Mouse (Mus musculus) liver, embryonic 14.5 days (tissue): ENCODE data around the gene Zfp786. TPM values are rescaled to one million over a fixed set of nuclear protein-coding genes. Genes with fewer than 3 reads are reported as not detected.

Experiments
- ATAC-seq: fragments of 200-750 bp; cut with Nextera tagmentation; 2 replicates; pipeline ENCODE4 v1.8.0; 2017; ENCODE audit warnings: moderate number of reproducible peaks, mild to moderate bottlenecking, moderate library complexity; ENCODE audit not compliant: insufficient read depth
- DNase-seq, 3 experiments: peaks; one replicate each; pipeline ENCODE4 v3.0.0-alpha.2; 2012 to 2013; ENCODE audit warnings: low read depth in 3 of 3, low spot score in 3 of 3
- H3K27ac ChIP-seq: fragments of 300-500 bp; sonication (generic); 2 replicates; pipeline ENCODE4 v1.5.1; 2014; ENCODE audit warnings: moderate library complexity, mild to moderate bottlenecking, control low read depth, inconsistent platforms
- H3K27me3 ChIP-seq: fragments of 300-500 bp; sonication (generic); 2 replicates; pipeline ENCODE4 v1.6.1; 2014; ENCODE audit warnings: mild to moderate bottlenecking, low read length, moderate library complexity; ENCODE audit not compliant: control insufficient read depth, insufficient read depth
- H3K36me3 ChIP-seq: fragments of 300-500 bp; sonication (generic); replicated peaks from 2 replicates; pipeline ENCODE4 v1.6.1; 2014; ENCODE audit warnings: low read depth; ENCODE audit not compliant: control insufficient read depth, insufficient read depth
- H3K4me1 ChIP-seq, 2 experiments: fragments of 200-500 bp in 1 of 2; fragments of 300-500 bp in 1 of 2; sonication (generic) in 1 of 2; replicated peaks; 2 replicates each; pipeline ENCODE4 v1.6.1; 2012 to 2014; ENCODE audit warnings: antibody characterized with exemption in 1 of 2, inconsistent platforms in 1 of 2, low read length in 1 of 2; ENCODE audit not compliant: control insufficient read depth in 2 of 2, insufficient read depth in 2 of 2
- H3K4me2 ChIP-seq: fragments of 300-500 bp; sonication (generic); 2 replicates; pipeline ENCODE4 v1.6.1; 2014; ENCODE audit warnings: low read depth, mild to moderate bottlenecking, control low read depth, moderate library complexity
- H3K4me3 ChIP-seq, 2 experiments: fragments of 200-500 bp in 1 of 2; fragments of 300-500 bp in 1 of 2; sonication (generic) in 1 of 2; 2 replicates each; pipeline ENCODE4 v1.5.1; 2012 to 2014; ENCODE audit warnings: low read depth in 2 of 2, low read length in 2 of 2, mild to moderate bottlenecking in 2 of 2, control low read depth in 1 of 2, inconsistent platforms in 1 of 2, moderate library complexity in 1 of 2; ENCODE audit not compliant: insufficient read depth in 1 of 2
- H3K9ac ChIP-seq: fragments of 300-500 bp; sonication (generic); replicated peaks from 2 replicates; pipeline ENCODE4 v1.6.1; 2014; ENCODE audit warnings: mild to moderate bottlenecking, control low read depth, moderate library complexity
- H3K9me3 ChIP-seq: fragments of 300-500 bp; sonication (generic); 2 replicates; pipeline ENCODE4 v1.6.1; 2016; ENCODE audit warnings: low read length, mixed read lengths; ENCODE audit not compliant: control insufficient read depth
- CTCF ChIP-seq: IDR thresholded peaks from 2 replicates; pipeline ENCODE4 v1.5.1; 2016; ENCODE audit warnings: antibody characterized with exemption, low read depth, control low read depth
- EP300 ChIP-seq: IDR thresholded peaks from 2 replicates; pipeline ENCODE4 v1.6.1; 2016; ENCODE audit warnings: antibody characterized with exemption, low read depth
- WGBS: fragments of 180-500 bp; shearing (Covaris S2); extraction: QIAGEN DNeasy Blood & Tissue Kit; methylation state at CpG from one replicate; pipeline ENCODE4 v1.1.7; 2014; ENCODE audit not compliant: insufficient replicate concordance; 5-methylcytosine and 5-hydroxymethylcytosine counted together
- polyA plus RNA-seq, 2 experiments: library from polyadenylated mRNA; depleted of rRNA in 1 of 2; stranded (reverse) in 1 of 2; unstranded in 1 of 2; fragments of >200 nt; fragmentation: Nextera tagmentation in 1 of 2; extraction: Ambion mirVana in 1 of 2; gene quantifications; 2 replicates each; pipeline versions ENCODE4 v1.2.1 to v1.2.3; 2012 to 2014

Gene Zfp786
- polyA plus RNA-seq, 2 experiments, result 0.17 to 0.39 TPM

DNA sequence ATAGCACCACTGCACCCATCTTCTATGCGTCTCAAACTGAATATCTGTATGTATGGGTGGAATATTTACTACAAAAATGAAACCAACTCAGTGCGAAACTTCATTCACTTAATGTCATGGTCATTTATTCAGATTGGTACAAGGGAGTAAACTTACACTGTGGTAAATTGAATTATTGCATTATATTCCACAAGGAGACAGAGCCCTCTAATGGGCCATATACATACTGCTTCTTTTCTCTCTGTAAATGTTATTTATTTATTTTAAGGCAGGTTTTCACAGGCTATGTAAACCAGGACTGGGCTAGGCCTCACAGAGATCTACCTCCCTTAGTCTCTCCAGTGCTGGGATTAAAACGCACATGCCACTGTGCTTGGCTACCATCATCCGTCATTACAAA, 3.2 kb downstream of the Zfp786 start:
- no peak for TF ChIP-seq CTCF
- no peak for TF ChIP-seq EP300

DNA sequence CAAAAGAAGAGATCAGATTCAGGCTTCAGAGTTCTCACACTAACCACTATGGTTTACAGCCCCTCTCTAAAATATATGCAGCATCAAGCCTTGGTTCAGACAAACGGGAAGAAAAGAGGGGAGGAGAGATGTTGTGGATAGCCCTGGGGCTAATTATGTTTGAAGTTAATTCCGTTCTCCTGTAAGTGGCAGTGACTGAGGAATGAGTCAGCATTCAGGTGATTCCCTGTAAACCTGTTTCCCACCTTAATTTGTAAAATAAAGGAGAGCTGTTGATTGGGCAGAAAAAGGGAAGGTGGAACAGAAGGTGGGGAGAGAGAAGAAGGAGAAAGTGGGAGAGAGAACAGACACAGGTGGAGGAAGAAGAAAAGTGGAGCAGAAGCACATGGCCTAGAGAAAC, 6.4 kb downstream of the Zfp786 start:
- Histone ChIP-seq H3K4me2 (no peak overlapping the region), H3K4me3 (no peak overlapping the region), H3K9ac (no peak overlapping the region), H3K4me1 (0 out of 4 replicates have a peak, but pooled peaks cover 0 to 2% of the 10 kb centered on the region in 2 experiments), H3K9me3 (no peaks in the 10 kb centered on the region), H3K36me3 (no peaks in the 10 kb centered on the region), H3K27ac (no peak overlapping the region), H3K27me3 (no peaks in the 10 kb centered on the region)
- ATAC-seq (no peak), DNase-seq (no peak)
- WGBS, result 56% methylated on average over 2 of the region's 2 CpGs
- TF ChIP-seq EP300 (no peak), CTCF (no peak)

More for the DNA sequence above, 3.2 kb downstream of the Zfp786 start:
- no peak overlapping the region for H3K4me2 ChIP-seq
- no peaks in the 10 kb centered on the region for H3K36me3 ChIP-seq
- ATAC-seq (no peak), DNase-seq (no peak)
- WGBS, result 79% methylated on average over 4 of the region's 4 CpGs
- H3K27me3 ChIP-seq, result no peaks in the 10 kb centered on the region
- H3K9ac ChIP-seq, result no peak overlapping the region
- H3K27ac ChIP-seq, result no peak overlapping the region
- H3K9me3 ChIP-seq, result no peaks in the 10 kb centered on the region
- peaks cover 2 to 3% of the 10 kb centered on the region in 2 experiments; a peak in 1 of 4 replicates for H3K4me1 ChIP-seq
- H3K4me3 ChIP-seq, result no peak overlapping the region

DNA sequence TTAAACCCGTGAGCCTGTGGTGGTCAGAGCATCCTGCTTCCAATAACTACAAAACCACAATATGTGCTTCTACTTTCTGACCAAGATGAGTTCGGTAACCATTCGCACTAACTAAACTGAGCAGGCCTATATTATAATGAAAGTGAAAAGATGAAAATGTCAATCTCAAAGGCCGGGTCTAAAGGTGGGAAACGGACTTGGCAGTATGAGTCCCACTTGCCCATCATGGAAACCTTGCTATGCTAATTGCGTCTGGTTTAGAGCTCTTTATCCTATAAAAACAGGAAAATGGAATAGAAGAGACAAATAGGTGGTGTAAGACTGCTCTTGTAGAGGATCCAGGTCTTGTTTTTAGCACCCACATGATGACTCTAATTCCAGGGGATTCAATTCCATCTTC, 8.9 kb downstream of the Zfp786 start:
- Histone ChIP-seq H3K4me3 (no peak overlapping the region), H3K36me3 (no peaks in the 10 kb centered on the region), H3K4me2 (no peak overlapping the region), H3K27me3 (no peaks in the 10 kb centered on the region), H3K4me1 (no peaks in the 10 kb centered on the region), H3K9me3 (no peaks in the 10 kb centered on the region), H3K27ac (no peak overlapping the region), H3K9ac (no peak overlapping the region)
- ATAC-seq, result no peak
- TF ChIP-seq CTCF, result no peak
- no peak for TF ChIP-seq EP300
- no peak for DNase-seq
- WGBS, result 76% methylated on average over 6 of the region's 6 CpGs

DNA sequence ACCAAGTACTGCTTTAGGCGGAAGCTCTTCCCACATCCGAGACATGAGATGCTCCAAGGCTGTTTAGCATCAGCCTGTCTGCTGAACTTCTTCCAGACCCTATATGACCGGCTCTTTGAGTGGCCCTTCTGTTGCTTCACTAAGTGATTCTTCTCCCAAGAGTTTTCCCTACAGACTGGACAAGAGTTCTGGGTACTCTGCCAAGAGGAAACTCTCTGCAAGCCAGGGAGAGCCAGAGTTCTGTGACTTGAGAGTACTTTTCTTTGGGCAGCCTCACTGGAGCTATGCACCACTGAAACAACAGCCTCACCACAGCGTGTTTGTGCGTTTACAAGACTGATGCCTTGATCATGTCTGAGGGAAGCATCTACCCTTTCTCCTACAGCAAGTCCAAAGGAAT, 9.4 kb downstream of the Zfp786 start:
- H3K9me3 ChIP-seq, result no peaks in the 10 kb centered on the region
- no peak for DNase-seq
- 74% methylated on average over 5 of the region's 5 CpGs for WGBS
- no peaks in the 10 kb centered on the region for H3K36me3 ChIP-seq
- no peak overlapping the region for H3K4me2 ChIP-seq
- no peak for TF ChIP-seq EP300
- TF ChIP-seq CTCF, result no peak
- no peaks in the 10 kb centered on the region for H3K27me3 ChIP-seq
- H3K4me1 ChIP-seq, result no peaks in the 10 kb centered on the region
- H3K4me3 ChIP-seq, result no peak overlapping the region
- ATAC-seq, result no peak
- H3K27ac ChIP-seq, result no peak overlapping the region
- H3K9ac ChIP-seq, result no peak overlapping the region

DNA sequence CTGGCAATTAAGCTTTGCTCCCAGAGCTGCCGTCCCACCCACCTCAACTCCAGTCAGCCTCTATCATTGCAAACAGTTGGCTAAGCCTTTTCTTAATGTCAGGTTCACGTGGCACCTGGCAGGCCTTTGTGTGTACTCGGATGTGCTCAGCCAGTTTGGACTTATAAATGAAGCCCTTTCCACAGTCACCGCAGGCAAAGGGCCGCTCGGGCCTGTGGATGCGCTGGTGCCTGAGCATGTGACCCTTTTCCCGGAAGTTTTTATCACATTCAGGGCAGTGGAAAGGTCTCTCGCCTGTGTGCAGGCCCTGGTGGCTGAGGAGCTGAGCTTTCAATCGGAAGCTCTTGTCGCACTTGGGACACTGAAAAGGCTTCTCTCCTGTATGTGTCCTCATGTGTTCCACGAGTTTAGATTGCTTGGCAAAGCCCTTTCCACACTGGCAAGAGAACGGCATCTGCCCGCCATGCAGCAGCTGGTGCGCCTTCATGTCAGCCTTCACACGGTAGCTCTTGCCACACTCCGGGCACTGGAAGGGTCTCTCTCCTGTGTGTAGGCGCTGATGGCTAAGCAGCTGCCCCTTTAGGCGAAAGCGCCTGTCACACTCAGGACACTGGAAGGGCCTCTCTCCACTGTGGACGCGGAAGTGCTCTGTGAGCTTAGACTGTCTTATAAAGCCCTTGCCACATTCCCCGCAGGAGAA, 10.9 kb downstream of the Zfp786 start:
- Histone ChIP-seq H3K4me2 (no peak overlapping the region), H3K9ac (no peak overlapping the region), H3K4me1 (no peaks in the 10 kb centered on the region; a peak in 1 of 4 replicates), H3K27me3 (no peaks in the 10 kb centered on the region), H3K4me3 (no peak overlapping the region), H3K36me3 (no peaks in the 10 kb centered on the region), H3K27ac (no peak overlapping the region), H3K9me3 (no peaks in the 10 kb centered on the region)
- 83% methylated on average over 23 of the region's 23 CpGs for WGBS
- TF ChIP-seq CTCF, result no peak
- no peak for TF ChIP-seq EP300
- DNase-seq (no peak), ATAC-seq (no peak)
